Mouse (Mus musculus) adipocyte (in vitro differentiated cells): ENCODE measurements at regions not wholly inside any gene's neighbourhood (a gene's known extent, or its start where the extent isn't known, plus 50 kb on each side); places are given as distances from the start of the nearest gene placed in this dataset.

Experiments used
- DNase-seq: peaks from one replicate; pipeline ENCODE4 v3.0.0-alpha.2; 2016; ENCODE audit warnings: low spot score

DNA sequence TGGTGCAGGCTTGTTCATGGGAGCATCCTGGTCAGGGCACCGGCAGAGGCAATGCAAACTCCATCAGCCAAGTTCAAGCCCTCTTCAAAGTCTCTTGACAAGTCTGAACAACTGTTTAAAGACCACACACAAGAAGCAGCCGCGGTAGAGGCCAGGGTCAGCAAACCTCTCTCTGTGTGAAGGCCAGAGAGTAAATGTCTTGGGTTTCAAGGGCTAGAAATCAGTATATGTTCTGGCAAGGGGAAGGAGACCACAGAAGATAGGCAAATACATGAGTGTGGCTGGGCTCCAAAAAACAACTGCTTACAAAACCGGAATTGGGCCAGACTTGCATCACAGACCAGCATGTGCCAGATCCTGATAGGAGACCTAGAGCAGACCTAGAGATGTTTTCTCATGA, 203.0 kb downstream of the Sptssa start:
- peak; percentile 71 for DNase-seq

DNA sequence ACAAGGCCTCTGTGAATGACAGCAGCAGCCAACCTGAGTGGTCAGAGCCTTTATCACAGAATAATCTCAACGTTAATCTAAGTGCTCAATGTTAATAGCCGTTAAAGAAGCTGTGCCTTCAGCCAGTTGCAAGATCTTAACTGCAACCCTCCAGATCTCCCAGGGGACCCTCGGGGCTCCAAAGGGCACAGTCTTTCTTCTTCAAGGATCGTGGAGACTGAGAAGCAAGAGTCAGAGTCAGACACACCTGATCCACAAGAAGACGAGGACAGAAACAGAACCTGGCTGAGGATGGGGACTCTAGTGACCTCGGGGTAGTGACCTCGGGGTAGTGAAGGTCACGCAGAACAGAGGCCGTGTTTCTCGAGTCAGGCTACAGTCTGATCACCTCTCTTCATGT, 206.0 kb downstream of the Sptssa start:
- DNase-seq: no peak

DNA sequence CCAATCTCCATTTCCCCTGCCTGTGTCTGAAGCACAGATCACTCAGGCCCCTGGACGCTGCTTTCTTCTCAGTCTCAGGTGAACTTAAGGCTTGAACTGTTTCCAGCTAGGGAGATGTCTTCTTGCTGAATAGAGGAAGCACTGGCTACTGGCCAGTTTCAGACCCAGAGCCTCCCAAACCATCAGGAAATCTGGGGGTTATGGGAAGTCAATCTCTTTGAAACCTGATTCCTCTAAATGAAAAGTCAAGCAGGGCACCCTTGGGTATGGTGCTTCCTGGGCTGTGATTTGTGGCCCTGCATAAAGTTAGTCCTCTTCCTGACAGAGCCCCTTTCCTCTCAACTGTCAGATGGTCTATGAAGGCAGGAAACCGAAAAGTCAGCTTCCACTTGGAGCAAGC, 208.2 kb downstream of the Sptssa start:
- DNase-seq: no peak

DNA sequence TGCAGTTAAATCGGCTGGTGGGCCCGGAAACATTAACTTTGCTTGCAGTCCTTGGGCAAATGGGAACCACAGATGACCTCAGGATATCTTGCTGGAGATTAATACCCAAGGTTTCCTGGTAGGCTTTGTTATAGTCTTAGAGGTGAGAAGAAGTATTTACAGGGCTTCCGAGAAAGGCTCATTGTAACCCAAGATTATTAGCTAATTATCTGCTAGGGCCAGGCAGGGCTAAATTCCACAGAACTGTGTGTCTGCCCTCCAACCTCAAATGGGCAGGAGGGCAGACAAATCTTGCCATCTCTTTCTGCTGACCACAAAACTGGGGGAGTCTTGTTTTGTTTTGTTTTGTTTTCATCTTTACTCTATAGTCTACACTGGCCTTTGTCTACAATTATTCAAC, 209.0 kb downstream of the Sptssa start:
- DNase-seq: no peak

DNA sequence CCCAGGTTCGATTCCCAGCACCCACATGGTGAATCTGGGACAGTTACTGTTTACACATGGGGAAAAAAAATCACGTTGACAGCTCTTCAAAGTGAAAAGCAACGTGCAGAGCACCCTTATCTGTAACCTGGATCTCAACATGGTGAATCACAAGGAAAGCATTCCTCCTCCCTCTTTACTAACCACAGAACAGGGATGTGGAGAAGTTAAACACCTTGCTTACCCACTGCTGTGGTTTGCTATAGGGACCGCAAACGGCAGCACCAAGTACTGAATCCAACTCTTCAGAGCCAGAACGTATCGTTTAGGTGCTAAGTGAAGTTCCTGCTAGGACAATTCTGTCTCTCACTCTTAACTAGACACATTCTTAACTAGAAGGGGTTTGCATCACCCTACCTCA, 210.0 kb downstream of the Sptssa start:
- DNase-seq: no peak

DNA sequence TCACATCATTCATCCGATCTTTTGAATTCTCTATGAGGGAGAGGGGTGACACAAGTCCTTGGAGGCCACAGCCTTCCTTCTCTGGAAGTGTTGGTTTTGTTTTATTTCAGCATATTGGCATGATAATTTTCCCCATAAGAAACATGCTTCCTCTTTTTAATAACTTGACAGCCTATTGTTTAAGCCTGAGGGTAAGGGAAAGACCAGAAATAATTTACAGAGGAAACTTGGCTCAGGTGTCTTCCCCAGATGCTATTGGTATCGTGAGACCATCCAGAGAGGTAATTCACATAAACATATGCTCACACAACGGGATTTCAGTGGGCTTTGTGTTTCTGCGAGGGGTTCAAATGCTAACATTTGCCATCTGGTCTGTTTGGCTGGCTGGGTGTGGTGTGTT, 212.0 kb downstream of the Sptssa start:
- no peak for DNase-seq

DNA sequence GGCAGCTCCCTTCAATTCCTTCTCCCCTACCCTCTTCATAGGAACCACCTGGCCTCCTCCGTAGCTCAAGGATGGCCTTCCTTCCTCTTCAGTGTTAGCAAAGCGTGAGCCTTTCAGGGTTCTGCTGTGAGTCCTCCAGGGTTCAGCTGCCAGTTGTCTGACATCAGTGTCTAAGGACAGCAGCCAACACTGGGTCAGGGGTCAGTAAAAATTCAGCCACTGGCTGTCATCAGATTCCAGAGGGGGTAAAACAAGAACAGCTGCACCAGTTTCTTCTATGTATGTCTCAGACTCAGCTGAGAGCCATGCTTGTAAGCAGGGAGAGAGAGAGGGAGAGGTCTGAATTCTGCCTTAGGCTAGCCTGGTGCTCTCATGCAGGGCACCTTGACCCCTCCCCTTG, 213.1 kb downstream of the Sptssa start:
- peak; percentile 36 for DNase-seq

DNA sequence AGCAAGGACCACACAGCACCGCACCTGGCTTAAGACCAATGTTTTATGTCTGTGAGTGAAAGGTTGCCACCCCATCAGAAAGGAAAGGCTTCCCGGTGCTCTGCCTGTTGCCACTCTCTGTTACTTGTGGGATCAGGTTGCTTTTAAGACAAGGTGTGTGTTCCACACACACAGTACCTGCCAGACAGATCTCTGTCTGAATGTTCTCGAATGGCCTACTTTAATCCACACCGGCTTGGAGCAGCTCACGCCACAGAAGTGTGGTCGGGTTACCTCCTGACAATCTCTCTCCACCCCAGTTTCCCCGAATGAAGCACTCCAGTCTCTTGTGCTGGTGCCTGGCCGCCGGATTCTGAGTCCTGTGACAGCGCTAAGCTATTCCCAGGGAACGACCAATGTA, 214.0 kb downstream of the Sptssa start:
- DNase-seq: no peak

DNA sequence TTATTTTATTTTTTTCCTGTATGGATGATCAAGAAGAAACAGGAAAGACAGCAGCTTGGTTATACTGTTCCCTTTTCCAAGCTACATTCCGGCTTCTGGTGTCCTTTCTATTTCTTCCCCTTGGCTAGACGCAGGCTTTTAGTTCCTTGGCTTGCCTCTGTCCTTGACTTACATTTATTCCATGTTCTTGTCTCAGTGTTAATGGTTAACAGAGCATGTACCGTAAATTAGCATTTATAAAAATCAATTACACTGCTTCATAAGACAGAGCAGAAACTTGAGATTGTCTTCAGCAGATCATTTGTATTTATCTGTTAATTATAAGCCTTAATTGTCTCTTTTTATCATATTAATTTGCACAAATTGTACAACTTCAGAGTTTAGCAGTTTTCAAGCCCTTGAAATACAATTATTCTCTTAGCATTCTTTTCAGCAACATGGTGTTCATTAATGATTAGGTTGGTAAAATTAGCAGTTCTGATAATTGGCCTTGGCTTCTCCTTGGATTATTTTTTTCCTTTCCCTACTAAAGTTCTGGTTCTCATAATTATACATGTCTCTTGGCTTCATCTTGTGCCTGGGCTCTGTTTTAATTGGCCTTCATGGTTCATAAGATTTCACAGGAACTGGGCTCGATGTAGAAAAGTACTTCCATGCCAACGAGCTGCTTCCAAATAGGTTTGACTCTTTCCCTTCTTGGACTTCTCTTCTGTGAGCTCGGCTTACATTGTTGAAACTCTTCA, 215.4 kb downstream of the Sptssa start:
- DNase-seq: peak; percentile 31

DNA sequence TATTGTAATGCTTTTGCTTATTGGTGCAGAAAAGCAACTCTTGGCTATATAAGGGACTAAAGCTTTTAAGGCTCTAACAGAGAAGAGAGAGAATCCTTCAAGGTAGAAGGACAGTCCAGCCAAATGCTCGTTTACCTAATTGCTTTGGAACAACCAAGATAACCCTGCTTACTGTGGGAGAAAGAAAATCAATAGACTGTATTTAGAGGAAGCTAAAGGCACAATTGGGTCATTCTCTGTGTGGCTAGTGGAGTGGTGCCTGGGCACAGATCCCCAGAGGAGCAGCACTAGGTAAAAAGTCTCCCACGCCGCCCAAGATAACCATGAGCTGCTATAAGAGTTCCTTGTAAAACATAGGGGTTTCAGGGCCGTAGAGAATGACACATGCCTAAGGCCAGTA, 217.6 kb downstream of the Sptssa start:
- no peak for DNase-seq

DNA sequence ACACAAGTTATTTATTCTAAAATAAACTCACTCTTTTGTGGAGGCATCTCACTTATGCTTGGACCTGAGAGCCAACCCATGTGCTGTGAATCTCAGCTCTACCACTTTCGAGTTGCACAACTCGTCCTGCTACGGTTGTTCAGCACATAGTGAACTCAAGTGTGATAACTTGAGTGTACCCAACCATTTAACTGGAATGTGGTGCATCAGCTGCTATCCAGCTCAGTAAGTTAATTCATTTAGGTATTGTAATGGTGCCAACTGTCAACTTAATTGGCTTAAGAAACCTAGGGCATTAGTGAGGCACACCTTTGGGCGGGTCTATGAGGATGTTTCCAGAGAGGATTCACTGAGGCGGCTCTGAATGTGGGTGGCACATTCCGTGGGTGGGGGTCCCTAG, 221.6 kb upstream of the Egln3 start:
- DNase-seq: no peak

DNA sequence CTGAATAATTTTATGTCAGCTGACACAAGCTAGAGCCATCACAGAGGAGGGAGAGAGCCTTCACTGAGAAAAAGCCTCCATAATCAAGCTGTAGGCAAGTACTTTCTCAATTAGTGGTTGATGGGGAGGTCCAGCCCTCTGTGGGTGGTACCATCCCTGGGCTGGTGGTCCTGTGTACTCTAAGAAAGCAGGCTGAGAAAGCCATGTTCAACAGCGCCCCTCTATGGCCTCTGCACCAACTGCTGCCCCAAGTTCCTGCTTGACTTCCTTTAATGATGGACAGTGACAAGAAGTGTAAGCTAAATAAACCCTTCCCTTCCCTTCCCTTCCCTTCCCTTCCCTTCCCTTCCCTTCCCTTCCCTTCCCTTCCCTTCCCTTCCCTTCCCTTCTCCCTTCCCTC, 211.2 kb upstream of the Egln3 start:
- DNase-seq: no peak

DNA sequence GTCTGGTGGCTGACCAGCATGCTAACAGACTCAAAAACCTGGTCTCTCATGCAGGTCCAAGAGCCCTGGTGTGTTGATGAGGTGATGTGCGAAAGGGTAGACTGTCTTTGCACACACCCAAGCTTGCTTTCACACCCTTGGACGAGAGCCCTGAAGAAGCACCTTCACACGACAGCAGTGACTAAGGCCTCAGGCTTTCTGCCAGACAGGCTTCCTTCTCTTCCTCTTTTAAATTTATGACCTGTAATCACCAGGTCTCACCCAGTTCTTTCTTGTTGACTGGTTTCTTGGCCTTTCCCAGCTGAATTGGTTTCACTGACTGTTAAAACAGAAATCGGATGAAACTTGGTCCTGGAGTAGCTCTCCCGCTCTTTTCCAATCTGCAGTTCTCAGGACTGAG, 210.5 kb upstream of the Egln3 start:
- DNase-seq: no peak

DNA sequence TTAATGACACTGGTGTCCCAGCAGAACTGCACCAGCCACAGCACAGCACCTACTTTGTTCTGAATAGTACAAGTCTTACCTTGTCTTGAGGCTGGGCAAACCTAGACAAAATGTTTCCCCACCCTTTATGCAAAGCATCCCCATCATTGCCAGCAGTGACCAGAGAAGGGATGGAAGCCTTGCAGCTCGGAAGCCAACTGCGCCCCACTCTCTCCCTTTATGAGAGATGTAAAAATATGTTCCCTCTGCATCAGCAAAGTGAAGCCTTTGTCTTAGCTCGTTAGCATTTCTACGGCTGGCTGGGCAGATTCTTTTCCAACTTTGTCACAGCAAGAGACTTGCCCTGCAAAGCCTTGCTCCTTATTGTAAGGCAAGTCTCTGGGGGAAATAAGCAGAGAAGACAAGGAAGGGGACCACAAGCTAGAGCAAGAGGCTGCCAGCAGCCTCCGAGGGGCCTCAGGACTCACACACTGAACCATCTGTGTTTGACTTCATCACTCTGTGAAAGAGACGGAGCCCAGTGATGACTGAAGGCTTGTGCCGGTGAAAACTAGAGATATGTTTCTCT, 206.5 kb upstream of the Egln3 start:
- no peak for DNase-seq

DNA sequence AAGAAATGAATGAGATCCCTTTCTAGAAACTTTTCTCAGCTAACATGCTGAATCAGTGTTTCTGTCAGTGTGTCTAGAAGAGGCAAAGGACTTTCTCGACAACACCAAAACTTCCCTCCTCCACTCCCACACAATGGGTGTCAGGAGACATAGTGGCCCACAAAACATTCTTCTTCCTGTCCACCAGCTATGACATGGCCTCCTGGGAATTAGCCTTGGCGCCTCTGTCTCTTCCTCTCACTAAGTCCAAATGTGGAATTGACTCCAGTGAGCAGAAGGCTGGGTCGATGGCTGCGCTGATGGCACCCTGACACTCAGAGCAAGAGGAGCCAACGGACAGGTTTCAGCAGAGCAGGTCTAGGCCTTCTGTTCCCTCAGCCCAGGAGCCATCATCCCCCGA, 205.2 kb upstream of the Egln3 start:
- no peak for DNase-seq

DNA sequence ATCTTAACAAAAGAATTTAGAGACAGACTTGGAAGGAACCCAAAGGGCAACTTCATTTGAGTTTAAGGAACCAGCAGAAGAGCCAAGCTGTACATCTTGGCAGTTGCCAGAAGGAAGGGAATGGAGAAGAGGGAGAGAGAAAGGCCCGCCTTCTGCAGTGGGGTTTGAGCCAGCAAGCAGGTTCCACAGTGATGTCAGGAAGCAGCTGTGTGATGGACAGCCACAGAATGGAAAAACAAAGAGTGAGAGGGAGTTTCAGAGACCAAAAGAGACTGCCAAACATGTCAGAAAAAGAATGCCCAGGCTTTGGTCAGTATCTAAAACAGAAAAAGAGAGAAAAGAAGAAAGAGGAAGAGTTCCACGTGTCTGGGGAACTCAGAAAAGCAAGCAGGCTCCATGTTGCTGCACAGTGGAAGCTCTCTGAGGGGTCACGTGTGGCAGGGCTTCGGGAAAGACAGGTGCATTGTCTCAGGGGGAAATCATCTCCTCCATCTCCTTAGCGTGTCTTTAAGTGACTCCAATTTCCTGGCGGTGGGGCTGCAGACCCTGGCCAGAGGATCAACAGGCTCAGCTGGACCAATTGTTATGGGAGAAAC, 203.7 kb upstream of the Egln3 start:
- no peak for DNase-seq

DNA sequence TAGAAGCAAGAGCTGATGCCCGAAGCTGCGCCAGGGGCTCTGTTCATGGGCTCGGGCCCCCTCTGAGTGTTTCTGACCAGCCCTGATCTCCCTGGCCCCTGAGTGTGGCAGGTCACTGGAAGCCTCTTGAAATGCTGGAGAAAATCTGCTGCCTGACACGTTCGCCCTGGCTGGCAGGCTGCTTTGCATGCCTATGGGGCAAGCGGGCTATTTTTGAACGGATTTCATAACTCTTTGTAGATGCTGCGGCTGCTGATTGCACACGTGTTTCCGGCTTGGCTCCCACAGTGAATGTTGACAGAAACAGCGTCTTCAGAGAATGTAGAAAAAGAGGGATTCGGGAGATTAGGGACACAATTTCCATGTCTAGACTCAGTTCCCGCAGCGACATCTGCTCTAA, 201.4 kb upstream of the Egln3 start:
- peak; percentile 62 for DNase-seq

DNA sequence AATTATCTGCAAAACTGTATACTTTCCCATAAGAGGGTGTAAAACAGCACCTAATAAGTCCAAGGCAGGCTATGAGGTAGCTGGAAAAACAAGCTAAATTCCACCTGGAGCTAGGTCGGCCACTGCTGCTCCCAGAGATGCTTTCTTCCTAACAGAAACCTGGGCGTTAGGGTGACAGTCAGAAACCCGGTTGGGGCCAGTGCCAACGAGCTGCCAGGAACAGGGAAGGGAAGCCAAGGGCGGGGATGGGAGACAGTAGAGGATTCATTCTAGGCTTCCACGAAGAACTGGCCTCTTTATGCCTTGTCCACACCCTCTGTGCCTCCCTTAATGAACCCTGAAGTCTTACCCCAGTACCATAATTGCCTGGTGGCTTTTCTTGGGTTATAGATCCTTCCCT, 198.9 kb upstream of the Egln3 start:
- DNase-seq: no peak

DNA sequence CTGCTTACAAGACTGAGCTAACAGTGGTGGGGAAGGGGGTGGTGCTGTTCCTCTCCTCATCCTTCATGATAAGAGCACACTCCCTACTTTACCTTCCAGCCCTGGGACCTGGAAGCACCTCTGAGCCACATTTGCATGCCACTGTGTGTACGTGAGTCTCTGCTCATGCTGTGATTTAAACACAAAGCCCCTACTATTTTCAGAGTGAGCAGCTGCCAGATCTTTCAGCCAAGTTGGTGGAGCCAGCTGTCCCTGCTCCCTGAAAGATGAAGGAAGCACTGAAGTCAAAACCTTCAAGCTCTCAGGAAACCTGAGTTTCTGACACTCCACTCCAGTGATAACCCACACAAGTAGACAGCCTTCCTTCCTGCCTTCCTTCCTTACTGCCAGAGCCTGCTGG, 198.0 kb upstream of the Egln3 start:
- no peak for DNase-seq

DNA sequence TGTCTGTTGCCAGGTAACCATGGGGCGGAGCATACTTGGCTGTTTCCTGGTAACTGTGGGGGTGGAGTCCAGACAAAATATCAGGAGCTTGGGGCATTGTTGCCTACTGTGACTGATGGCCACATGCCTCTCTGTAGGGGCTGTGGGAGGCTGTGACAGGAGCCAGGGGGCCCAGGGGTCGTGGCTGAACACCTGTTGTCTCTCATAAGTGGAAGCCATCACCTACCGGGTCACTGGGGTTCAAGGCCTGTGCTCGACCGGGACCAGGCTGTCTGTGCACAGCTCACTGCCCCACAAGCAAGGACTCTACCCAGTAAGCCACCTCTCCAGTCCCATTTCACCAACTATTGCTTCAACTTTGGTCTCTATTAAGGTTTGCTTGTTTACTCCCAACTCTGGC, 196.4 kb upstream of the Egln3 start:
- no peak for DNase-seq

DNA sequence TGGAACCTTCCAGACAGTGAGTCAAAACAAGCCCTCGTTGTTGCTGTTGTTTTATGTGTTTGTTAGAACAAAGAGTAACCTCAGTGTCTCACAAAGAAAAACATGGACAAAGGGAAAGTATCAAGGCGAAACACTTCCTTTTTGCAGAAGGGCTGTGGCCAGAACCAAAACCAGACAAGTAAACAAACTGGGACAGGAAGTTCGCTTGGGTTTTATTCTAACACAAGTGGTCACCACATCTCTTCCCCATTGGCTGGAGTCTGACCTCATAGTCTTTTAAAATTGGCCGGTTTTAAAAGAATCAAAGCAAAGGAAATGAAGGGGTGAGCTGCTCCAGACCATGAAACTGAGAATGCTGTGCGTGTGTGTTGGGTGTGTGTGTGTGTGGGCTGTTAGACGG, 194.4 kb upstream of the Egln3 start:
- DNase-seq: no peak

DNA sequence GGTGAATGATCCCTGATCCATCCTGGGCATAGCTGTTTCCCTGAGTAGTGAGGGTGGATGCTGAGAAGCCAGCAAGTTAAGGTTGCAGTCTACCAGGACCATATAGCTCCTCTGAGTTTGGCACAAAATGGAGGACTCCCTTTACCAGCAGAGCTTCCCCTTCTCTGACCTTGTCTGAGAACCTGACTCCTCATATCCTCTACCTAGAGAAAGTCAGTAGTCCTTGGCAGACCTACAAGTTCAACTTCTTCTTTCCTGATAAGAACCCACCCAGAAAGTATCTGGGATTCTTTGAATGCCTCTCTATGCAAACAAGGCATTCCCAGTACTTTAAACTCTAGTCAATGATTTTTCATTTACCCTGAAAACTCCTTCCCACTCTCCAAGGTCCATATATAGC, 193.3 kb upstream of the Egln3 start:
- DNase-seq: no peak

DNA sequence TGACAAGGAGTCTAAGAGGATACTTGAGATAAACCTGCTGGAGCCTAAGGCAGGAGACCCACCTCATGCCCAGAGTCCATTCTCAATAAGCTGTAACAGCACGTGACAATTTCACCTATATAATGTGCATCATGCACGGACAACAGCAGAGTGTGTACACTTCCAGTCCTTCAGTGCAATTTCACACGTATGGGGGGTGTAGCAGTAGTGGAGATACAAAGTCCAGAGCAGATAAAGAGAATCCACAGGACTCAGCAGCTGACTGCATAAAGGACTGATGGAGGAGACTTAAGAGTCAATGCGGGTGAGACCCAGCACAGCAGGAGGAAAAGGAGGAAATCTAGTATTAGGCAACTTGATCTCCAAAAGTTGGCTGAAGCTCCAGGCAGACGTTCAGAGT, 192.7 kb upstream of the Egln3 start:
- no peak for DNase-seq

DNA sequence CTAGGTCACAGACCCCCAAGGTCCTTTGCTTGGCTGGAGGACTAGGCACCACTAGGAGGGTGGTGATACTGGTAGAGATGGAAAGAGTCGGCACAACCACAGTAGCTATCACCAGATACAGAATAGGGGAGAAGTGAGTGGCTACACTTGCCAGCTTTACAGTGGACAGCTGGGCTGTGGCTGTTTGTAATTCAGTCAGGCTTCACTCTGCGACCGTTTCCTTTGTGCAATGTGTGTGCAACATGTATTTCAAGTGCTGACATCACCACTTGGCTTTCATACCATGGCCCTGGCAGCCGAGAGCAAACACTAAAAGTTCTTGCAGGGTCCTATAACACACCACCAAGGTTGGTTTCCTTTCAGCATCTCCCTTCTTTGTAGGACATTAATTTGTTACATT, 181.7 kb upstream of the Egln3 start:
- DNase-seq: peak; percentile 6
